Mouse (Mus musculus): Measurements from ENCODE around the gene Col25a1. TPM values are rescaled to one million over a fixed set of nuclear protein-coding genes. Genes with fewer than 3 reads are reported as not detected.

Gene Col25a1
- polyA plus RNA-seq, 1 experiment from 2014 or later: 3.6 TPM

GRCm38 (mm10) chr3:130373145-130373544 lies 241.8 kb downstream of the Col25a1 start:
- Histone ChIP-seq H3K27ac (no peak overlapping the region), H3K9me3 (no peaks in the 10 kb centered on the region), H3K36me3 (no peaks in the 10 kb centered on the region), H3K4me3 (replicated peaks) (no peak overlapping the region), H3K4me2 (no peak overlapping the region), H3K4me1 (no peaks in the 10 kb centered on the region), H3K9ac (no peak overlapping the region), H3K27me3 (replicated peaks) (no peaks in the 10 kb centered on the region)
- 58% methylated on average over 7 of the region's 7 CpGs for WGBS
- no peak for ATAC-seq (ENCODE audit: insufficient read depth, low FRiP score, low read depth)

GRCm38 (mm10) chr3:130374620-130375341 lies 243.5 kb downstream of the Col25a1 start:
- Histone ChIP-seq H3K9ac (no peak overlapping the region), H3K4me3 (replicated peaks) (no peak overlapping the region), H3K27me3 (replicated peaks) (no peaks in the 10 kb centered on the region), H3K4me2 (no peak overlapping the region), H3K36me3 (no peaks in the 10 kb centered on the region), H3K27ac (no peak overlapping the region), H3K4me1 (no peaks in the 10 kb centered on the region), H3K9me3 (no peaks in the 10 kb centered on the region)
- no peak for ATAC-seq (ENCODE audit: insufficient read depth, low FRiP score, low read depth)
- 81% methylated on average over 3 of the region's 3 CpGs for WGBS

GRCm38 (mm10) chr3:130377786-130378185 lies 246.5 kb downstream of the Col25a1 start:
- H3K27me3 ChIP-seq (replicated peaks): no peaks in the 10 kb centered on the region
- no peak overlapping the region for H3K4me3 ChIP-seq (replicated peaks)
- 93% methylated on average over 5 of the region's 5 CpGs for WGBS
- no peak overlapping the region for H3K4me2 ChIP-seq
- no peaks in the 10 kb centered on the region for H3K4me1 ChIP-seq
- H3K9me3 ChIP-seq: no peaks in the 10 kb centered on the region
- ATAC-seq (ENCODE audit: insufficient read depth, low FRiP score, low read depth): no peak
- no peaks in the 10 kb centered on the region for H3K36me3 ChIP-seq
- H3K9ac ChIP-seq: no peak overlapping the region
- no peak overlapping the region for H3K27ac ChIP-seq

- Histone ChIP-seq H3K4me3 (replicated peaks) (no peak overlapping the region), H3K27ac (no peak overlapping the region), H3K9me3 (no peaks in the 10 kb centered on the region), H3K4me1 (no peaks in the 10 kb centered on the region), H3K36me3 (no peaks in the 10 kb centered on the region), H3K9ac (no peak overlapping the region), H3K27me3 (replicated peaks) (no peaks in the 10 kb centered on the region), H3K4me2 (no peak overlapping the region)
- WGBS: 63% methylated on average over 9 of the region's 9 CpGs
- no peak for ATAC-seq (ENCODE audit: insufficient read depth, low FRiP score, low read depth)
Measured at GRCm38 (mm10) chr3:130378626-130379025, 247.3 kb downstream of the Col25a1 start.

- no peak for ATAC-seq (ENCODE audit: insufficient read depth, low FRiP score, low read depth)
- no peaks in the 10 kb centered on the region for H3K36me3 ChIP-seq
- no peak overlapping the region for H3K4me3 ChIP-seq (replicated peaks)
- H3K9ac ChIP-seq: no peak overlapping the region
- H3K27me3 ChIP-seq (replicated peaks): no peaks in the 10 kb centered on the region
- no peak overlapping the region for H3K27ac ChIP-seq
- 82% methylated on average over 5 of the region's 5 CpGs for WGBS
- H3K4me1 ChIP-seq: no peaks in the 10 kb centered on the region
- no peak overlapping the region for H3K4me2 ChIP-seq
- H3K9me3 ChIP-seq: no peaks in the 10 kb centered on the region
Measured at GRCm38 (mm10) chr3:130380299-130380845, 249.1 kb downstream of the Col25a1 start.

- H3K36me3 ChIP-seq: no peaks in the 10 kb centered on the region
- H3K9ac ChIP-seq: no peak overlapping the region
- H3K9me3 ChIP-seq: no peaks in the 10 kb centered on the region
- no peaks in the 10 kb centered on the region for H3K27me3 ChIP-seq (replicated peaks)
- no peaks in the 10 kb centered on the region for H3K4me1 ChIP-seq
- H3K4me2 ChIP-seq: no peak overlapping the region
- ATAC-seq (ENCODE audit: insufficient read depth, low FRiP score, low read depth): no peak
- no peak overlapping the region for H3K4me3 ChIP-seq (replicated peaks)
- H3K27ac ChIP-seq: no peak overlapping the region
- WGBS: 91% methylated on average over 5 of the region's 5 CpGs
Measured at GRCm38 (mm10) chr3:130381691-130382090, 250.4 kb downstream of the Col25a1 start.

GRCm38 (mm10) chr3:130385856-130386255 lies 254.6 kb downstream of the Col25a1 start:
- no peak overlapping the region for H3K27ac ChIP-seq
- no peak for ATAC-seq (ENCODE audit: insufficient read depth, low FRiP score, low read depth)
- 55% methylated on average over 4 of the region's 4 CpGs for WGBS

GRCm38 (mm10) chr3:130387156-130387555 lies 255.9 kb downstream of the Col25a1 start:
- no peak overlapping the region for H3K4me3 ChIP-seq (replicated peaks)
- no peaks in the 10 kb centered on the region for H3K36me3 ChIP-seq
- no peak overlapping the region for H3K4me2 ChIP-seq
- no peaks in the 10 kb centered on the region for H3K9me3 ChIP-seq
- WGBS: 83% methylated on average over 4 of the region's 4 CpGs
- no peak overlapping the region for H3K9ac ChIP-seq
- no peak overlapping the region for H3K27ac ChIP-seq
- 0 out of 2 replicates have a peak, but pooled peaks cover 3% of the 10 kb centered on the region for H3K4me1 ChIP-seq
- no peaks in the 10 kb centered on the region for H3K27me3 ChIP-seq (replicated peaks)
- no peak for ATAC-seq (ENCODE audit: insufficient read depth, low FRiP score, low read depth)

More at GRCm38 (mm10) chr3:130385856-130386255, 254.6 kb downstream of the Col25a1 start:
- no peaks in the 10 kb centered on the region for H3K9me3 ChIP-seq
- 0 out of 2 replicates have a peak, but pooled peaks cover 3% of the 10 kb centered on the region for H3K4me1 ChIP-seq
- no peak overlapping the region for H3K4me2 ChIP-seq
- H3K27me3 ChIP-seq (replicated peaks): no peaks in the 10 kb centered on the region
- H3K4me3 ChIP-seq (replicated peaks): no peak overlapping the region
- no peak overlapping the region for H3K9ac ChIP-seq
- no peaks in the 10 kb centered on the region for H3K36me3 ChIP-seq

- Histone ChIP-seq H3K36me3 (no peaks in the 10 kb centered on the region), H3K9ac (no peak overlapping the region), H3K4me2 (no peak overlapping the region), H3K9me3 (no peaks in the 10 kb centered on the region), H3K4me1 (0 out of 2 replicates have a peak, but pooled peaks cover 3% of the 10 kb centered on the region), H3K4me3 (replicated peaks) (no peak overlapping the region), H3K27me3 (replicated peaks) (no peaks in the 10 kb centered on the region), H3K27ac (no peak overlapping the region)
- ATAC-seq (ENCODE audit: insufficient read depth, low FRiP score, low read depth): no peak
- WGBS: 47% methylated on average over 14 of the region's 14 CpGs
Measured at GRCm38 (mm10) chr3:130389261-130389975, 258.1 kb downstream of the Col25a1 start.

- no peak for ATAC-seq (ENCODE audit: insufficient read depth, low FRiP score, low read depth)
- no peaks in the 10 kb centered on the region for H3K9me3 ChIP-seq
Measured at GRCm38 (mm10) chr3:130396636-130397035, 265.3 kb downstream of the Col25a1 start.

GRCm38 (mm10) chr3:130400716-130401559 lies 269.6 kb downstream of the Col25a1 start:
- Histone ChIP-seq H3K4me3 (replicated peaks) (no peak overlapping the region), H3K27ac (no peak overlapping the region), H3K9ac (no peak overlapping the region), H3K36me3 (no peaks in the 10 kb centered on the region), H3K4me2 (no peak overlapping the region), H3K27me3 (replicated peaks) (no peaks in the 10 kb centered on the region), H3K9me3 (no peaks in the 10 kb centered on the region), H3K4me1 (no peaks in the 10 kb centered on the region)
- 68% methylated on average over 13 of the region's 13 CpGs for WGBS
- no peak for ATAC-seq (ENCODE audit: insufficient read depth, low FRiP score, low read depth)

More at GRCm38 (mm10) chr3:130396636-130397035, 265.3 kb downstream of the Col25a1 start:
- Histone ChIP-seq H3K27me3 (replicated peaks) (no peaks in the 10 kb centered on the region), H3K36me3 (no peaks in the 10 kb centered on the region), H3K9ac (no peak overlapping the region), H3K4me1 (no peaks in the 10 kb centered on the region), H3K27ac (no peak overlapping the region), H3K4me2 (no peak overlapping the region), H3K4me3 (replicated peaks) (no peak overlapping the region)
